Mouse (Mus musculus) C2C12 (cell line): Measurements from ENCODE around the gene Ddah1.

Experiments used
- CTCF ChIP-seq: IDR thresholded peaks from one replicate; pipeline ENCODE4 v1.5.1; 2011; ENCODE audit not compliant: control insufficient read depth, insufficient read depth, insufficient read length
- USF1 ChIP-seq: IDR thresholded peaks from one replicate; pipeline ENCODE4 v1.6.1; 2011; ENCODE audit warnings: low read depth, mild to moderate bottlenecking, control low read depth, moderate library complexity

- no peak for TF ChIP-seq CTCF
- no peak for TF ChIP-seq USF1
Observed at GRCm38 (mm10) chr3:145756457-145756856, 2.0 kb upstream of the Ddah1 start.
